Mouse (Mus musculus) kidney, embryonic 15.5 days (tissue): ENCODE data around the gene Nsa2. TPM values are rescaled to one million over a fixed set of nuclear protein-coding genes. Genes with fewer than 3 reads are reported as not detected.
"Not testable (repeated sequence)": the region's sequence is repeated elsewhere in the genome, so short reads cannot be mapped to it uniquely, and the experiment has no call there.

Experiments
- ATAC-seq: fragments of 200-750 bp; cut with Nextera tagmentation; replicated peaks from 2 replicates; pipeline ENCODE4 v1.8.0; 2017; ENCODE audit warnings: moderate TSS enrichment; ENCODE audit not compliant: low FRiP score
- H3K27ac ChIP-seq: fragments of 300-500 bp; sonication (generic); 2 replicates; pipeline ENCODE4 v1.5.1; 2015; ENCODE audit warnings: mild to moderate bottlenecking, inconsistent platforms
- H3K27me3 ChIP-seq: fragments of 300-500 bp; sonication (generic); 2 replicates; pipeline ENCODE4 v1.6.1; 2015; ENCODE audit warnings: inconsistent platforms
- H3K36me3 ChIP-seq: fragments of 300-500 bp; sonication (generic); 2 replicates; pipeline ENCODE4 v1.6.1; 2015; ENCODE audit warnings: inconsistent platforms
- H3K4me1 ChIP-seq: fragments of 300-500 bp; sonication (generic); 2 replicates; pipeline ENCODE4 v1.6.1; 2015; ENCODE audit warnings: inconsistent platforms
- H3K4me2 ChIP-seq: fragments of 300-500 bp; sonication (generic); 2 replicates; pipeline ENCODE4 v1.6.1; 2015; ENCODE audit warnings: moderate library complexity, mild to moderate bottlenecking, inconsistent platforms
- H3K4me3 ChIP-seq: fragments of 300-500 bp; sonication (generic); replicated peaks from 2 replicates; pipeline ENCODE4 v1.5.1; 2015; ENCODE audit warnings: mild to moderate bottlenecking, inconsistent platforms
- H3K9ac ChIP-seq: fragments of 300-500 bp; sonication (generic); 2 replicates; pipeline ENCODE4 v1.6.1; 2015; ENCODE audit warnings: mild to moderate bottlenecking, inconsistent platforms
- H3K9me3 ChIP-seq: fragments of 300-500 bp; sonication (generic); replicated peaks from 2 replicates; pipeline ENCODE4 v1.6.1; 2016; ENCODE audit warnings: inconsistent platforms
- WGBS: fragments of 180-500 bp; shearing (Covaris S2); methylation state at CpG from one replicate; pipeline ENCODE4 v1.1.7; 2015; ENCODE audit warnings: mixed read lengths; 5-methylcytosine and 5-hydroxymethylcytosine counted together
- polyA plus RNA-seq: library from polyadenylated mRNA; unstranded; fragments of >200 nt; fragmentation: Nextera tagmentation; extraction: Ambion mirVana; gene quantifications from 2 replicates; pipeline ENCODE4 v1.2.1, GENCODE M21; 2015

Nsa2 gene
- polyA plus RNA-seq, 1 experiment from 2014 or later: 57.0 TPM

DNA sequence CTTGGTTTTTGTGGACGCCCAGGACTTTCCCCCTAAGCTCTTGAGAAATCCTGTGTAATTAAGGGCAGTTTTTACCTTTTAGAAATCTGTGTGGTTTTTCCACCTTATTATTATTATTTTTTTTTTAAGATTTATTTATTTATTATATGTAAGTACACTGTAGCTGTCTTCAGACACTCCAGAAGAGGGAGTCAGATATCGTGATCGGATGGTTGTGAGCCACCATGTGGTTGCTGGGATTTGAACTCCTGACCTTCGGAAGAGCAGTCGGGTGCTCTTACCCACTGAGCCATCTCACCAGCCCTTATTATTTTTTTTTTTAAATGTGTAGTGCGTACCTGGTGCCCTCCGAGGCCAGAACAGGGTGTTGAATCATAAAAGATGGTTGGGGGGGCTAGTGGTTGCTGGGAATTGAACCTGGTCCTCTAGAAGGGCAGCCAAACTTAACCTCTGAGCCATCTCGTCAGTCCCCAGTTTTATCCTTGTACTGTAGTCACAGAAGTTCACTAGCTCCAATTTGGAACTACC, 731 bp upstream of the Nsa2 start:
- not testable (repeated sequence) for H3K4me1 ChIP-seq, H3K9me3 ChIP-seq, H3K27me3 ChIP-seq, ATAC-seq
- H3K4me3 ChIP-seq: peak overlapping the region; percentile 96
- peak overlapping the region; percentile 70 for H3K4me2 ChIP-seq
- WGBS: 29% methylated on average over 8 of the region's 8 CpGs
- H3K9ac ChIP-seq: peak overlapping the region; percentile 85
- H3K36me3 ChIP-seq: peaks cover 32% of the 10 kb centered on the region
- 0 out of 2 replicates have a peak overlapping the region, but pooled peaks have one; percentile 89 for H3K27ac ChIP-seq

DNA sequence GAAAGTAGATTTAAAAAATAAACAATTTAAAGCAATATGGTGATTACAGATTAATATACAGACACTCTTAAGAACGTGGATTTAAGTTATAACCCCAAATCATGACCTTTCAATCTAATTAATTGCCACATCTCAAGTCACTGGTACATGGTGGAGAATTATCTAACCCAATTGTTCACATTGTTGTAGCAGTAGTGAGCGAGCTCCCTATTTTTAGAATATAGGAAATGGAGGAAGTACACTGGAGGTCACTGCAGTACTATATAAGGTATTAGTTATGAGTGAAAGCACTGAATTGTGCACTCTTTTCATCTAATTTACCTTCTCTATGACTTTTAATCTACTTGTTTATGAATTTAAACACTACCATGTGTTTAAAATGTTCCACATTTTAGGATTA, 7.3 kb downstream of the Nsa2 start:
- H3K27me3 ChIP-seq, H3K9ac ChIP-seq, H3K9me3 ChIP-seq, ATAC-seq, H3K4me2 ChIP-seq, H3K4me1 ChIP-seq, H3K27ac ChIP-seq, H3K4me3 ChIP-seq: not testable (repeated sequence)
- WGBS: no CpG with 5 or more reads among the region's 2 CpGs
- peaks cover 36% of the 10 kb centered on the region for H3K36me3 ChIP-seq

DNA sequence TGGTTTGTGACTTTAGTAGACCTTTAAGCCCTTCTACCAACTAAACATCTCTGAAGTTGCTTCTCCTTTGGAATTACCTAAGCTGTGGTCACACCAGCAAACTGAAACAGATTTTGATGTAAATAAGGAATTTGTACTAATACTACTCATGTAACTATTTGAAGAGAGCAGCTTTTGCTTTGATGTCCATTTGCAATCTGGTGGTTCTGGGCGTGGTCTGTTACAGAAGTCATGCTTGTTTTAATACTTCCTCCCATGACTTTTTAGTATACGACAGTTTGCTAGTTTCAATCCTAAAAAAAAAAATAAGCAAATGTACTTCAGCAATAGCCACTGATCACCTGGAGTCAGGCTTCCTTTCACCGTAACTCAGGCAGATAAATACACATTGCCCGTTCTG, 8.1 kb downstream of the Nsa2 start:
- not testable (repeated sequence) for H3K4me2 ChIP-seq, H3K27me3 ChIP-seq, ATAC-seq, H3K9me3 ChIP-seq, H3K9ac ChIP-seq, H3K4me3 ChIP-seq, H3K27ac ChIP-seq, H3K4me1 ChIP-seq
- WGBS: 79% methylated on average over 4 of the region's 4 CpGs
- H3K36me3 ChIP-seq: peaks cover 28% of the 10 kb centered on the region

DNA sequence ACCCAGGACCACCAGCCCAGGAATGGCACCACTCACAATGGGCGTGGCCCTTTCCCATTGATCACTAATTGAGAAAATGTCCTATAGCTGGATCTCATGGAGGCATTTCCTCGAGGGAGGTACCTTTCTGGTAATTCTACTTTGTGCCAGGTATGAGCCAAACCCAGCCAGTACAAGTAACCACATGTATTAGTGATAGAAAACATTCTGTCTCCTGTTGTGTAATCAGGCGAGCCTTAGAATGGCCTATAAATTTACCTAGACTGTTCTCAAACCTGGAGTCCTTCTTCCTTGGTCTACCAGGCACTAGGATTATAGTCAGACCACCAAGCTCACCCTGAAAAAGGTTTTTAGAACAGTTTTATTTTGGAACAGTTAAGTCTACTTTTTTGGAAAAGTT, 16.4 kb downstream of the Nsa2 start:
- H3K36me3 ChIP-seq: no peaks in the 10 kb centered on the region
- no peak overlapping the region for H3K27ac ChIP-seq
- no peak overlapping the region for H3K9ac ChIP-seq
- no peak overlapping the region for H3K4me2 ChIP-seq
- H3K9me3 ChIP-seq: no peaks in the 10 kb centered on the region
- ATAC-seq: no peak
- no peaks in the 10 kb centered on the region for H3K27me3 ChIP-seq
- H3K4me3 ChIP-seq: no peak overlapping the region
- H3K4me1 ChIP-seq: no peaks in the 10 kb centered on the region
- 68% methylated on average over 3 of the region's 3 CpGs for WGBS

DNA sequence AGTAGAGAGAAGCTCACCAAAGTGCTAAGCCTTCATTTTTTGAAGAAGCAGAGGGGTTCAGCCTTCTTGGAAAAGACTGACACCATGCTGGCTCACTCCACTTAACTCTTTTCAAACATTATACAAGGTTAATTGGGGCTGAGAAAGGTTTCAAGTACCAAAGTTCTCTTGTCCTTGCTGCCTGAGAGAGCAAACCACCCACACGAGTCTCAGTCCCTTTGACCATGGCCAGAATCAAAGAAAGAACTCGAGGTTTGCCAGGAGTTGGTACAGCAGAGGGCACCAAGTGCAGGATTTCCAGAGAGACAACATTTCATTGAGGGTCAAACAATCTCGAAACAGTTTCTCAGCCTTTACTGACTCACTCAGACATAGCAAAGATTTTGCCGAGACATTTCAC, 28.7 kb downstream of the Nsa2 start:
- no peaks in the 10 kb centered on the region for H3K4me1 ChIP-seq
- WGBS: 77% methylated on average over 4 of the region's 4 CpGs
- no peak overlapping the region for H3K9ac ChIP-seq
- H3K36me3 ChIP-seq: 0 out of 2 replicates have a peak, but pooled peaks cover 2% of the 10 kb centered on the region
- no peak overlapping the region for H3K4me3 ChIP-seq
- no peak for ATAC-seq
- H3K27ac ChIP-seq: no peak overlapping the region
- H3K4me2 ChIP-seq: no peak overlapping the region
- H3K27me3 ChIP-seq: no peaks in the 10 kb centered on the region
- H3K9me3 ChIP-seq: no peaks in the 10 kb centered on the region

DNA sequence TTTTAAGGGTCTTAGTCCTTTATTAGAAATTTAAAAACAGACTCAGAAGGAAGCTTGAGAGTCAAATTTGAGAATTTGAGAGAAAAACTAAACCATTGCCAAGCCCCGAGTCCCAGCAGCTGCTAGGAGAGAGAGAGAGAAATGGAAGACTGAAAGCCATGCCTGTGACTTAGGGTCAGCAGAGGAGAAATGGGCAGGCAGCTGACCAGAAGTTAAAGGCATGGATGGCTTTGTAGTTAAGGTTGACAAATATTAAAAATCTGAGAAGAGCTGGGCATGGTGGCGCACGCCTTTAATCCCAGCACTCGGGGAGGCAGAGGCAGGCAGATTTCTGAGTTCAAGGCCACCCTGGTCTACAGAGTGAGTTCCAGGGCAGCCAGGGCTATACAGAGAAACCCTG, 30.0 kb downstream of the Nsa2 start:
- not testable (repeated sequence) for H3K9me3 ChIP-seq, H3K4me2 ChIP-seq, H3K4me3 ChIP-seq, H3K4me1 ChIP-seq, H3K27ac ChIP-seq, H3K36me3 ChIP-seq, H3K27me3 ChIP-seq, H3K9ac ChIP-seq, ATAC-seq
- 92% methylated on average over 4 of the region's 4 CpGs for WGBS

DNA sequence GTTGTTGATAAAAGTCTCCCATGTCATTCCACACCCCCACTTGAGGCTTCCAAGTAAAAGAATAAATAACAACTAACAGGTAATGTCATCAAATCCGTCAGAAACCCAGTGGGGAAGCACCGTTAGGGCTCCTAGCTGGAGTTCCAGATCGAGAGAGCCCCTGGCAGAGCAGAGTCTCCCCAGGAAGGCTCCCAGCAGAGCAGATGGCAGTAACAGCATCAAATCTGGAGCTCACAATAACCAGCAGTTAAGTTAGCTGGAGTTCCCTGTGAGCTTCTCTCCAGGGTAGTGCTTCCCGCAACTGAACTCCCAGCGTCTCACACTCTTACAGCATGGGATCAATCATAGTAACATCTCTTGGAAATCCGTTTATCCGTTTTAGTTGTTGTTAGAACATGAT, 32.7 kb downstream of the Nsa2 start:
- ATAC-seq: no peak
- 74% methylated on average over 7 of the region's 7 CpGs for WGBS
- Histone ChIP-seq H3K9me3 (no peaks in the 10 kb centered on the region), H3K36me3 (no peaks in the 10 kb centered on the region), H3K27me3 (no peaks in the 10 kb centered on the region), H3K4me3 (no peak overlapping the region), H3K4me2 (no peak overlapping the region), H3K9ac (no peak overlapping the region), H3K27ac (no peak overlapping the region), H3K4me1 (no peaks in the 10 kb centered on the region)

DNA sequence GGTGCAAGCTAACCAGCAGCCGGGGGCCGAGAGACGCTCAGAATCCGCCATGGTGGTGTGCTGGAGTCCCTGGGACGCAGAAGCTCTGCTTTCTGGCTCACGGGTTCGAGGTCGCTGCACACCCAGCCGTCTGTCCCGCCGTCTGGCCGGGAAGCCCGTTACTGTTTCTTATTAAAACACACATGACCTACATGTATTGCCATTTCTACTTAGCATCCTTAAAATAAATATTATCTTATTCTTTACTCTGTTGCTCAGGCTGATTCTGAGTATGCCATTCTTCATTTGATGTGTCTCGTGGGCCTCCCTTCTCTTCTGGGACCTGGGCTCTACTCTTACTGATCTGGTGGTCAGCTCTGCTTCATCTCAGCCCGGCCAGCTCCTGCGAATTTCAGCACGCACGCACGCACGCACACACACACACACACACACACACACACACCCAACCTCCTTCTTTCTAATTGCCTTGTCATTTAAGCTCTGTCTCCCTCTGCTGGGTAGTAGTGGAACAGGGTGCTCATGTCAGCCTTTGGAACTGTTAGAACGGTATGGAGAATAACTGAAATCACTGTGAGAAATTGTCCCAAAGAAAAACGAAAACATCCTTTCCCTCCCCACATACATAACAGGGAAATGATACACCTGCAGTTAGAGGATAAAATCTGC, 38.4 kb downstream of the Nsa2 start, which contains the start of gene Gm6169:
Gene Gm6169 (minus strand): TSS at position 51 of the 666 bp plus-strand sequence.
- Histone ChIP-seq H3K9ac (no peak within 1 kb of the TSS), H3K27me3 (no peaks in the 10 kb centered on the region), H3K36me3 (no peaks in the 10 kb centered on the region), H3K27ac (no peak within 1 kb of the TSS), H3K9me3 (no peaks in the 10 kb centered on the region), H3K4me1 (no peaks in the 10 kb centered on the region), H3K4me3 (no peak within 1 kb of the TSS), H3K4me2 (no peak within 1 kb of the TSS)
- 0 out of 2 replicates have a peak, but pooled peaks have one; percentile 46 for ATAC-seq
- 78% methylated on average over 22 of the region's 22 CpGs for WGBS

DNA sequence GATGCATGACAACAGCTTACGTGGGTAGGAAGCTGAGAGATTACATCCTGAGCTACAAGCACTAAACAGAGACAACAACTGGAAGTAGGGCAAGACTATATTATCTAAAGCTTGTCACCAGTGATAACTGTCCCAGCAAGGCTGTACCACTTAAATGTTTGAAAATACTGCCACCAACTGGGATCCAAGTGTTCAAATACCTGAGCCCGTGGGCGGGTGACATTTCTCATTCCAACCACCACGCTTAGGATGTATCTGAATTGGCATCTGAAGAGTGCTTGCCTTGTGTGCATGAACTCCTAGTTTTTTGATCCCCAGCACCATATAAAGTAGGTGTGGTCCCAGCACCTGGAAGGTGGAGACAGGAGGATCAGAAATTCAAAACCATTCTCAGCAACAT, 42.0 kb downstream of the Nsa2 start:
- H3K4me3 ChIP-seq: no peak overlapping the region
- no peaks in the 10 kb centered on the region for H3K27me3 ChIP-seq
- H3K9me3 ChIP-seq: no peaks in the 10 kb centered on the region
- no peak overlapping the region for H3K4me2 ChIP-seq
- H3K27ac ChIP-seq: no peak overlapping the region
- 77% methylated on average over 4 of the region's 4 CpGs for WGBS
- no peak for ATAC-seq
- H3K9ac ChIP-seq: no peak overlapping the region
- H3K4me1 ChIP-seq: no peaks in the 10 kb centered on the region
- no peaks in the 10 kb centered on the region for H3K36me3 ChIP-seq

DNA sequence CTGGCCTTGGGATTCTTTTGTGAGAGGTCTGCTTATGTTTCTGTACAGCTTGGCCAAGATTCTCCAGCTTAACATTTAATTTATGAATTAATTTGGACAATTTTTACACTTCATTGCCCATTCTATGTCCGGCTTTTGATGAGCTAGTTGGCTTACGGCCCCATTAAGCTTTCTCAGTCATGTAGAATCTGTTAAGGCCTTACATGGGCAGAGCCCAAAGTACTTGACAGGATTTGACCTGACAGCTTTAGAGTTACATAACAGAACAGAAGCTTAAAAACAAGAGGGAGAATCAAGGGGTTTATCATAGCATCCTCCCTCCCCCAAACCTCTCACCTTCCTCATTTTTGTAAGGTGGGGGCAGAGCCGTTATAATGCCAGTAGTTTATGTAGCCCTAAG, 49.6 kb downstream of the Nsa2 start:
- no peaks in the 10 kb centered on the region for H3K4me1 ChIP-seq
- 63% methylated on average over 3 of the region's 3 CpGs for WGBS
- no peak overlapping the region for H3K27ac ChIP-seq
- no peaks in the 10 kb centered on the region for H3K27me3 ChIP-seq
- H3K9me3 ChIP-seq: no peaks in the 10 kb centered on the region
- no peak overlapping the region for H3K4me3 ChIP-seq
- no peaks in the 10 kb centered on the region for H3K36me3 ChIP-seq
- ATAC-seq: no peak
- no peak overlapping the region for H3K9ac ChIP-seq
- no peak overlapping the region for H3K4me2 ChIP-seq

DNA sequence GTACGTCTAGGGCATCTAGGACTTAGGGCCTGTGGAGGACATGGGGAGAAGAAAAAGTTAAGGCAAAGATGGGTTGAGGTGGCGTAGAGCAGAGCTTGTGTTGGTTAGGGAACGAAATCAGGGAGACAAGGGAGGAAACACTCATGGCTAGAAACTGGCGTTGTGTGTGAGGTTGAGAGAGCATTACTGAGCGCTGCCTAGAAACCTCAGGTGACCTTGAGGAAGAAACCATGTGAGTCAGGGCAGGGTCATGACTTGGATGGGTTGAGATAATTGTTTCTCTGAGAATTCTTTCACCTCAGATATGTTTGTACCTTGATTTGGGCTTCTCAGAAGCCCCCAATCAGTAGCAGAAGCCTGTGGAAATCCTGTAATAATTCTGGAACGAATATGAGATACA, 50.3 kb downstream of the Nsa2 start:
- no peaks in the 10 kb centered on the region for H3K36me3 ChIP-seq
- no peak overlapping the region for H3K9ac ChIP-seq
- no peak overlapping the region for H3K4me3 ChIP-seq
- no peaks in the 10 kb centered on the region for H3K27me3 ChIP-seq
- no peaks in the 10 kb centered on the region for H3K9me3 ChIP-seq
- ATAC-seq: no peak
- WGBS: 93% methylated on average over 6 of the region's 6 CpGs
- no peak overlapping the region for H3K27ac ChIP-seq
- no peaks in the 10 kb centered on the region for H3K4me1 ChIP-seq
- H3K4me2 ChIP-seq: no peak overlapping the region

DNA sequence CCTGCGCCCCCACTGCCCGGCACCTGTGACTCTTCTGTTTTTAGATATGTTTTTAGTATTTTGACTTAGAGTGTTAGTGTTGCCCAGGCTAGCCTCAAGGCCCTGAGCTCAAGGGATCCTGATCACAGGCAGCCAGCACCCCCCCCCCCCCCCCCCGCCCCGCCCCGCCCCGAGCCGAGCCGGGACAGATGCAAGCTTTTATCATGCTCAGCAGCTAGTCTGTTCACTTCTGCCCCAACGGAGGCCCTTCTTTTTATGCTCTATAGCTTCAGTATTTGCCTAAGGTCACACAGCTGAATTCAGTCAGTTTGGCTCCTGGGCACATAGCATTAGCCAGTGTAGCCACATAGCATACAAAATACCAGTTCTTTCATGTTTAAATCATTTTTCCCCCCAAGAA, 51.4 kb downstream of the Nsa2 start:
- no peak overlapping the region for H3K4me2 ChIP-seq
- no peaks in the 10 kb centered on the region for H3K4me1 ChIP-seq
- H3K36me3 ChIP-seq: no peaks in the 10 kb centered on the region
- H3K27ac ChIP-seq: no peak overlapping the region
- no peak overlapping the region for H3K9ac ChIP-seq
- no peaks in the 10 kb centered on the region for H3K27me3 ChIP-seq
- no peak for ATAC-seq
- H3K4me3 ChIP-seq: no peak overlapping the region
- no peaks in the 10 kb centered on the region for H3K9me3 ChIP-seq
- WGBS: 78% methylated on average over 8 of the region's 9 CpGs

DNA sequence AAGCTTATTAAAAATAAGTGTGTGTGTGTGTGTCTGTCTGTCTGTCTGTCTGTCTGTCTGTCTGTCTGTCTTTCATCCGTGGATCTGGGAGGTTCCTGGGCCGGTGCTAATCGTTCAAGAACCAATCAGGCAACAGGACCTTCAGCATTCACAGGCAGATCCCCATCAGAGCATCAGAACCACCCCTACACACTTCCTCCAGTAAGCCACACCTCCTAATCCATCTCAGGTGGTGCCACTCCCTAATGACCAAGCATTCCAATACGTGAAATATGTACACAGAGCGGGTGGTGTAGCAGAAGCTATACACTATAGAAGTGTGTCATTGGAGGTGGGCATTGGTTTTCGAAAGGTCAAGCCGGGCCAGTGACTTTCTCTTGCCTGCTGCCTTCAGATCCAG, 55.3 kb downstream of the Nsa2 start:
- no peaks in the 10 kb centered on the region for H3K9me3 ChIP-seq
- no peaks in the 10 kb centered on the region for H3K4me1 ChIP-seq
- no peak overlapping the region for H3K4me2 ChIP-seq
- no peak overlapping the region for H3K4me3 ChIP-seq
- no peaks in the 10 kb centered on the region for H3K36me3 ChIP-seq
- H3K27ac ChIP-seq: no peak overlapping the region
- H3K27me3 ChIP-seq: no peaks in the 10 kb centered on the region
- WGBS: 91% methylated on average over 7 of the region's 7 CpGs
- ATAC-seq: 0 out of 2 replicates have a peak, but pooled peaks have one; percentile 36
- no peak overlapping the region for H3K9ac ChIP-seq
